Mouse (Mus musculus): Measurements from ENCODE around the gene Nmnat2. TPM values are rescaled to one million over a fixed set of nuclear protein-coding genes. Genes with fewer than 3 reads are reported as not detected.

The Nmnat2 gene
- polyA plus RNA-seq, 1 experiment from 2014 or later, result 75.4 TPM

- Histone ChIP-seq H3K27ac (ENCODE audit: low read depth, low read length) (no peak overlapping the region), H3K9me3 (ENCODE audit: control insufficient read depth, low read length) (no peaks in the 10 kb centered on the region), H3K27me3 (replicated peaks; ENCODE audit: control insufficient read depth, insufficient read depth, low read length) (no peaks in the 10 kb centered on the region), H3K36me3 (ENCODE audit: control insufficient read depth, insufficient read depth, low read length) (no peaks in the 10 kb centered on the region), H3K4me1 (ENCODE audit: control insufficient read depth, insufficient read depth, low read depth, low read length) (peaks cover 24% of the 10 kb centered on the region), H3K4me3 (ENCODE audit: low read length) (no peak overlapping the region), H3K9ac (ENCODE audit: low read depth, low read length) (no peak overlapping the region), H3K4me2 (ENCODE audit: low read length) (no peak overlapping the region)
- no peak for ATAC-seq
- WGBS, result 76% methylated on average over 13 of the region's 13 CpGs
These were observed 55.9 kb downstream of the Nmnat2 start for GRCm38 (mm10) chr1:153010353-153011351.

GRCm38 (mm10) chr1:153011544-153011943 lies 56.8 kb downstream of the Nmnat2 start:
- Histone ChIP-seq H3K27ac (ENCODE audit: low read depth, low read length) (no peak overlapping the region), H3K9me3 (ENCODE audit: control insufficient read depth, low read length) (no peaks in the 10 kb centered on the region), H3K4me1 (ENCODE audit: control insufficient read depth, insufficient read depth, low read depth, low read length) (peaks cover 33% of the 10 kb centered on the region), H3K4me2 (ENCODE audit: low read length) (no peak overlapping the region), H3K4me3 (ENCODE audit: low read length) (no peak overlapping the region), H3K27me3 (replicated peaks; ENCODE audit: control insufficient read depth, insufficient read depth, low read length) (no peaks in the 10 kb centered on the region), H3K9ac (ENCODE audit: low read depth, low read length) (no peak overlapping the region), H3K36me3 (ENCODE audit: control insufficient read depth, insufficient read depth, low read length) (no peaks in the 10 kb centered on the region)
- peak; percentile 38 for ATAC-seq
- 53% methylated on average over 6 of the region's 6 CpGs for WGBS

- Histone ChIP-seq H3K36me3 (ENCODE audit: control insufficient read depth, insufficient read depth, low read length) (no peaks in the 10 kb centered on the region), H3K4me2 (ENCODE audit: low read length) (no peak overlapping the region), H3K27me3 (replicated peaks; ENCODE audit: control insufficient read depth, insufficient read depth, low read length) (no peaks in the 10 kb centered on the region), H3K9ac (ENCODE audit: low read depth, low read length) (no peak overlapping the region), H3K4me3 (ENCODE audit: low read length) (no peak overlapping the region), H3K9me3 (ENCODE audit: control insufficient read depth, low read length) (no peaks in the 10 kb centered on the region), H3K27ac (ENCODE audit: low read depth, low read length) (peak overlapping the region; percentile 81), H3K4me1 (ENCODE audit: control insufficient read depth, insufficient read depth, low read depth, low read length) (peaks cover 34% of the 10 kb centered on the region)
- no peak for ATAC-seq
- 78% methylated on average over 2 of the region's 2 CpGs for WGBS
These were observed 58.9 kb downstream of the Nmnat2 start for GRCm38 (mm10) chr1:153013541-153014288.

GRCm38 (mm10) chr1:153014431-153015186 lies 59.8 kb downstream of the Nmnat2 start:
- peak; percentile 77 for ATAC-seq
- H3K9ac ChIP-seq (ENCODE audit: low read depth, low read length), result peak overlapping the region; percentile 43
- H3K4me3 ChIP-seq (ENCODE audit: low read length), result no peak overlapping the region
- peak overlapping the region; percentile 21; the same call in 1 of the 2 replicates for H3K4me2 ChIP-seq (ENCODE audit: low read length)
- H3K4me1 ChIP-seq (ENCODE audit: control insufficient read depth, insufficient read depth, low read depth, low read length), result peaks cover 34% of the 10 kb centered on the region
- H3K36me3 ChIP-seq (ENCODE audit: control insufficient read depth, insufficient read depth, low read length), result no peaks in the 10 kb centered on the region
- WGBS, result 7% methylated on average over 14 of the region's 14 CpGs
- H3K27me3 ChIP-seq (replicated peaks; ENCODE audit: control insufficient read depth, insufficient read depth, low read length), result no peaks in the 10 kb centered on the region
- no peaks in the 10 kb centered on the region for H3K9me3 ChIP-seq (ENCODE audit: control insufficient read depth, low read length)
- H3K27ac ChIP-seq (ENCODE audit: low read depth, low read length), result peak overlapping the region; percentile 81

- WGBS, result 52% methylated on average over 11 of the region's 11 CpGs
- no peak overlapping the region for H3K4me3 ChIP-seq (ENCODE audit: low read length)
- H3K36me3 ChIP-seq (ENCODE audit: control insufficient read depth, insufficient read depth, low read length), result no peaks in the 10 kb centered on the region
- peaks cover 30% of the 10 kb centered on the region for H3K4me1 ChIP-seq (ENCODE audit: control insufficient read depth, insufficient read depth, low read depth, low read length)
- no peak overlapping the region; the same call in none of the 2 replicates for H3K27ac ChIP-seq (ENCODE audit: low read depth, low read length)
- no peak for ATAC-seq
- H3K27me3 ChIP-seq (replicated peaks; ENCODE audit: control insufficient read depth, insufficient read depth, low read length), result no peaks in the 10 kb centered on the region
- H3K9ac ChIP-seq (ENCODE audit: low read depth, low read length), result no peak overlapping the region
- H3K4me2 ChIP-seq (ENCODE audit: low read length), result no peak overlapping the region
- H3K9me3 ChIP-seq (ENCODE audit: control insufficient read depth, low read length), result no peaks in the 10 kb centered on the region
These were observed 61.8 kb downstream of the Nmnat2 start for GRCm38 (mm10) chr1:153016465-153017163.

- no peaks in the 10 kb centered on the region for H3K27me3 ChIP-seq (replicated peaks; ENCODE audit: control insufficient read depth, insufficient read depth, low read length)
- no peak overlapping the region for H3K27ac ChIP-seq (ENCODE audit: low read depth, low read length)
- peaks cover 24% of the 10 kb centered on the region for H3K4me1 ChIP-seq (ENCODE audit: control insufficient read depth, insufficient read depth, low read depth, low read length)
- H3K36me3 ChIP-seq (ENCODE audit: control insufficient read depth, insufficient read depth, low read length), result no peaks in the 10 kb centered on the region
- no peaks in the 10 kb centered on the region for H3K9me3 ChIP-seq (ENCODE audit: control insufficient read depth, low read length)
- no peak overlapping the region for H3K9ac ChIP-seq (ENCODE audit: low read depth, low read length)
- no peak overlapping the region for H3K4me3 ChIP-seq (ENCODE audit: low read length)
- H3K4me2 ChIP-seq (ENCODE audit: low read length), result no peak overlapping the region
- ATAC-seq, result no peak
- 100% methylated on average over 1 of the region's 1 CpGs for WGBS
These were observed 64.3 kb downstream of the Nmnat2 start for GRCm38 (mm10) chr1:153019128-153019527.

GRCm38 (mm10) chr1:153019623-153020022 lies 64.8 kb downstream of the Nmnat2 start:
- Histone ChIP-seq H3K4me2 (ENCODE audit: low read length) (no peak overlapping the region), H3K4me1 (ENCODE audit: control insufficient read depth, insufficient read depth, low read depth, low read length) (peaks cover 19% of the 10 kb centered on the region), H3K27me3 (replicated peaks; ENCODE audit: control insufficient read depth, insufficient read depth, low read length) (no peaks in the 10 kb centered on the region), H3K9ac (ENCODE audit: low read depth, low read length) (no peak overlapping the region), H3K9me3 (ENCODE audit: control insufficient read depth, low read length) (no peaks in the 10 kb centered on the region), H3K4me3 (ENCODE audit: low read length) (no peak overlapping the region), H3K27ac (ENCODE audit: low read depth, low read length) (no peak overlapping the region), H3K36me3 (ENCODE audit: control insufficient read depth, insufficient read depth, low read length) (no peaks in the 10 kb centered on the region)
- WGBS, result 68% methylated on average over 3 of the region's 3 CpGs
- no peak for ATAC-seq

GRCm38 (mm10) chr1:153021034-153021638 lies 66.3 kb downstream of the Nmnat2 start:
- Histone ChIP-seq H3K4me3 (ENCODE audit: low read length) (no peak overlapping the region), H3K36me3 (ENCODE audit: control insufficient read depth, insufficient read depth, low read length) (no peaks in the 10 kb centered on the region), H3K9ac (ENCODE audit: low read depth, low read length) (no peak overlapping the region), H3K9me3 (ENCODE audit: control insufficient read depth, low read length) (no peaks in the 10 kb centered on the region), H3K4me1 (ENCODE audit: control insufficient read depth, insufficient read depth, low read depth, low read length) (peaks cover 6% of the 10 kb centered on the region), H3K4me2 (ENCODE audit: low read length) (no peak overlapping the region), H3K27ac (ENCODE audit: low read depth, low read length) (no peak overlapping the region), H3K27me3 (replicated peaks; ENCODE audit: control insufficient read depth, insufficient read depth, low read length) (no peaks in the 10 kb centered on the region)
- 72% methylated on average over 7 of the region's 7 CpGs for WGBS
- ATAC-seq, result no peak

All from hindbrain, embryonic 16.5 days (tissue).